Mouse (Mus musculus) gastrocnemius, adult 2 months (tissue): ENCODE measurements at regions not wholly inside any gene's neighbourhood (a gene's known extent, or its start where the extent isn't known, plus 50 kb on each side); places are given as distances from the start of the nearest gene placed in this dataset.

ENCODE experiments used
- DNase-seq: peaks from one replicate; pipeline ENCODE4 v3.0.0; 2022
- H3K27ac ChIP-seq: fragments of 200-600 bp; 2 replicates; pipeline ENCODE4 v1.8.1; 2022; ENCODE audit warnings: mild to moderate bottlenecking
- H3K4me3 ChIP-seq: fragments of 200-600 bp; 2 replicates; pipeline ENCODE4 v1.8.1; 2022; ENCODE audit warnings: mild to moderate bottlenecking, moderate library complexity
- CTCF ChIP-seq: fragments of 200-600 bp; IDR thresholded peaks from 2 replicates; pipeline ENCODE4 v1.8.1; 2022; ENCODE audit warnings: antibody characterized with exemption, mild to moderate bottlenecking, moderate library complexity
- intact Hi-C: fragments of 180-260 bp; cut with DNase I; formaldehyde crosslinking; loops from one replicate; pipeline ENCODE4 v1.15.1; 2025

DNA sequence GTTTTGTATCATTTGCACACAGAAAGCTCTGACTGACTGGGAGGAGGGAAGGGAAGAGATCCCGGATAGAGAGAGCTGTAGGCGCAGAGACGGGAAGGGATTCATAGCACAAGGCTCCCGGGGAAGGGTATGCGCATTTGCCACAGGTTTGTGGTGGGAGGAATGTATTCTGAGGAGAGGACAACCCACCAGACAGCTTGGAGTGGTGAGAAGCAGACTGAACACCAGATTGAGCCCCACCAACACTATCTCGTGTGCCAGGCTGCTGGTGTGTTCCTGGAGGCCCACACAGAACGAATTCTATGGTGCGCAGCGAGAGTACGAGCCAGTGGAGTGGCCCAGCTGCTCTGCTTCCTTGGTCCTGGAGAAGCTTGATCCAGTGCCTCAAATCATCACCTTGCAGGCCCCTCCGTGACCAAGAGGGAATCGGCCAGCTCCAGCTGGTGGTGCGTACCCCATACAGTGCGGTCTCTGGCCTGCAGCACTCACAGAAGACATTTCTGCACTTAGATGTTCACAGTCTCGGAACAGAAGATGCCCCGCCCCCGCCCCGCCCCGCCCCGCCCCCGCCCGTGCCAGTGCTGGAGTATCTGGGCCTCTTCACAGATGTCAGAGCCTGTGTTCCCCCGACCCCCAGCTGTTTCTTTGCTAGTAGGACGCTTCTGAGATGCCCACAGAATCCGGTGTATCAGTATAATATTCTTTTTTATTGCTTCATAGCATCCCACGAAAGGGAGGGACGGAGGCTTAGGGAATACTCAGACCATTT, 92.8 kb upstream of the Tmem189 start:
- intact Hi-C loops = no loop called here
- no peak overlapping the region for H3K27ac ChIP-seq
- no peak overlapping the region for H3K4me3 ChIP-seq
- DNase-seq = no peak
- no peak for TF ChIP-seq CTCF

DNA sequence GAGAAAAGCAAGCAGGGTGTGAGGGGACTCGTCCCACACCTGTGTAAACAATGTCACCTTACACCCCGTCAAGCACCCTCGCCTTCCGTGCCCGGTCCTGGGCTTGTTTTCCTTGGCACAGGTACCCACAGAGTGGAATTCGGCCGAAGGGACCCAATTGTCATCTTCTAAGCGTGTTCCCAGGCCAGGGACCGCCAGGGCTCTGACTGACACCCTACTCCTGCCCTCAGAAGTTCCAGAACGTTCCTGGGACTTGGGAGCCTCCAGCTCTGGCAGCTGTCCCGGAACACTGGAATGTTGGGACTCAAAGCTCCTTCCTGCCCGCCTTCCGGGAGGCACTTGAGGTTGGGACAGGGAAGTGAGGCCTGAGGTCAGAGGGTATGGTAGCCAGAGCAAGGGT, 91.9 kb upstream of the Tmem189 start:
- peak overlapping the region; percentile 70 for H3K27ac ChIP-seq
- peak; percentile 72 for DNase-seq
- H3K4me3 ChIP-seq = no peak overlapping the region
- intact Hi-C loops = no loop called here
- TF ChIP-seq CTCF = no peak

DNA sequence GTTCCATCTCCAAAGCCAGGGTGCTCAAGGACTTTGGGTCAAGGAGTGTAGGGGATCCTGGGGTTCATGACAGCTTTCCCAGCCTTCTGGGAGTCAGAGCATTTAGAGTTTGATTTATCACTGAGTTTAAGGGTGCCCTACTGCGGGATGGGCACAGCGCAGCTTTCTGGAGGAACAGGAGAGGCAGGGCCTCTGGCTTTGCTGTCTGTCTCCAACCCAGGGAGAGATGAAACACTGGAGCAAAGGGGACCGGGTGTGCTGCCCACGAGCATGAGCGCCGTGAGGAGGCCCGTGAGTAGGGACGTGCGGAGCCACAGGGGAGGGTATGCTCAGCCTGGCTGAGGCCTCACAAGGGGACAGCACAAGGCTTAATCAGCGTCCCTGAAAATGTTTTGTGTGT, 89.1 kb upstream of the Tmem189 start:
- intact Hi-C loops = loop anchor here (5.0 kb wide), 1 partner anchor 44 kb away; no protein-coding TSS in a partner anchor

DNA sequence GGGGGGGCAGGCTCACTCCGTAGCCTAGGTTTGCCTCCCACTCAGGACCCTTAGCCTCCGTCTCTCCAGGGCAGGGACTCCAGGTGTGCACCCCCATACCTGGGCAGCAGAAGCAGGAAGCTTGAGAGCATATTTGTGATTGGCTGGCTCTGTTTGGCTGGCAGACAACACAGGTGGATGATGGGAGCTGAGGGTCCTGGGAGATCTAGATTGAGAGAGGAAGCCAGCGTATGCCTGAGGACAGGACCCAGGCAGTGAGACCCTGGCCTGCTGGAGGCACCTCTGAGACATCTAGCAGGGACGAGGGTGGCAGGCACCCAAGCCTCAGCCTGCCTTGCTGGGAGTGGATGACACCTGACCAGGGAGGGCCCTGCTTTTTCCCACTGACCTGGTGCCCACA, 88.6 kb upstream of the Tmem189 start:
- peak; percentile 71 for DNase-seq
- H3K27ac ChIP-seq = peak overlapping the region; percentile 96
- intact Hi-C loops = loop anchor here (5.0 kb wide), 1 partner anchor 44 kb away; no protein-coding TSS in a partner anchor
- H3K4me3 ChIP-seq = peak overlapping the region; percentile 77
- no peak for TF ChIP-seq CTCF

More for the DNA sequence above, 89.1 kb upstream of the Tmem189 start:
- DNase-seq = no peak
- Histone ChIP-seq H3K4me3 (peak overlapping the region; percentile 77), H3K27ac (peak overlapping the region; percentile 96)
- no peak for TF ChIP-seq CTCF

DNA sequence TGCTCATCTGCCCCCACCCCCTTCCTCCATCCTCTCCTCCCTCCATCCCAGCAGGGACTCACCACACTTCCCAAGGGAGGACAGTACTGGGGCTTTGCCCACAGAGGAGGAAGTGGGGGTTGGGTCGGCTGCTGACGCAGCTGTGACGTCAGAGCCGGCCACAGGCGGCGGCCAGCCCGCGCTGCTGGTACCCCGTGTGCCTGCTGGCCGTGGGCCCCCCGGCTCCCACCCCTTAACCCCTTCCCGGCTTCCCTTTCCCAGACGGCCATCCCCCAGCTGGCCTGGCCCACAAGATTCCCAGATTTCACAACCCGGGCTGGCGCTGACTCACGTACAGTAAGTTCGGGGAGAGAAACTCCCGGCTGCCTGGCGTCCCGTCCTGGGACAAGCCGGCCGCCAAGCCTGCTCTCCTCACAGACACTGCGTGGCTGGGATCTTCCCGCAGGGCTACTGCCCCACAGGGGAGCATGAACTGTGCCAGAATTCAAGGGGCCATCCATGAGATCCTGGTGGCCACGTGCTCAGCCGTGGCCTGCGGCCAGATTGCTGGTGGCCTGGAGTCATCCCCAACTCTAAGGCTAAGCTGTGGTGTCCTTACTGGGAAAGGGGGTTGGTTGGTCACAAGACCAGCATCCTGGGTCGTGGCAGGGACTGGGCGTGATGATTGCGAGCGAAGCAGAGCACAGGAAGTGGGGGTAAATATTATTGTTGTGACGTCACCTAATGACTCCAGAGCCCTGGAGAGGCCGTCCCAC, 87.9 kb upstream of the Tmem189 start:
- peak overlapping the region; percentile 77 for H3K4me3 ChIP-seq
- intact Hi-C loops = loop anchor here (5.0 kb wide), 1 partner anchor 45 kb away; no protein-coding TSS in a partner anchor
- no peak for TF ChIP-seq CTCF
- peak; percentile 91 for DNase-seq
- peak overlapping the region; percentile 96 for H3K27ac ChIP-seq

GRCm38 (mm10) chr2:167776251-167777168, 86.9 kb upstream of the Tmem189 start:
- peak overlapping the region; percentile 96 for H3K27ac ChIP-seq
- DNase-seq = no peak
- peak overlapping the region; percentile 77; the same call in 1 of the 2 replicates for H3K4me3 ChIP-seq
- TF ChIP-seq CTCF = no peak
- intact Hi-C loops = loop anchor here (5.0 kb wide), 1 partner anchor 46 kb away; no protein-coding TSS in a partner anchor

DNA sequence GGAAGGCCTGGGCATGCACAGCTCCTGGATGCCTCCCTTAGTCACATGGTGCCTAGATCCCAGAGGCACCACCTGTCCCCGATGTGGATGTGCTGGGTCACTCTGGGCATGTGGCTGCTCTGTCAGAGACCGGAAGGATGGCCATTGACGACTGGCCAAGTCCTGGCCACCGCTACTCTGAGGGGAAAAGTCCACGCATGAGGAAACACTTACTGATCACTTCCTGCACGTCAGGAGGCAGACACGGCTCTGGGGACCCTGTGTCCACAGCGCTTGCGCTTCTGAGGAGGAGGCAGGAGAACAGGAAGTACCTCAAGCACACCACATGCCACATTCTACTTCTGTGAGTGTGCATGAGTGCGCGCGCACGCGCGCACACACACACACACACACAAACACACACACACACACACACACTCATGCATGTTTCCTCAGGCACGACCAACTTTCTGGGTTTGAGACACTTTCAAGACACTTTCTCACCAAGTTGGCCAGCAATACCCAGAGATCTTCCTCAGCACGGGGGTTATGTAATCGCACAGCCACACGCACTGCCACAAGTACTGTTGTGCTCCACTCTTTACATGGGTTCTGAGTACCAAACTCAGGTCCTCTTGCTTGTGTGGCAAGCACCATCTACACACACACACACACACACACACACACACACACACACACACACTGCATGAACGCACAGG, 85.7 kb upstream of the Tmem189 start:
- peak overlapping the region; percentile 79 for H3K27ac ChIP-seq
- peak; percentile 79 for DNase-seq
- TF ChIP-seq CTCF = no peak
- no peak overlapping the region for H3K4me3 ChIP-seq
- intact Hi-C loops = loop anchor here (5.0 kb wide), 1 partner anchor 47 kb away; no protein-coding TSS in a partner anchor

DNA sequence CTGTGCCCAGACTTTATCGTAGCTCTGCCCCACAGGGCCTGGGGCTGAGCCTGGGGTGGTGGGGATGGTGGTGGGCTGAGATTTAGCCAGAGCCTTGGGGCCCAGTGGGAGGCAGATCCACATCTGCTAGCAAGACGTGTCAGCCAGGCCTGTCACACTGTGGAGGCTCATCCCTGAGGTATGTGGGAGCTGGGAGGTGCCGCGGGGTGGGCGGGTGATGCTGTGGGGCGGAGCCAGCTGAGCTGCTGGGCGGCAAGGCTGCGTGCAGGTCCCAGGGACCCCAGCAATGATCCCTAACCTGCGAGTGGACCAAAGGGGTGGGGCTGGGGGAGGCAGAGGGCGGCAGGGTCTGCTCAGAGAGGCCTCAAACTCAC, 85.2 kb upstream of the Tmem189 start:
- intact Hi-C loops = loop anchor here (5.0 kb wide), 1 partner anchor 48 kb away; no protein-coding TSS in a partner anchor
- peak; percentile 73 for DNase-seq
- peak overlapping the region; percentile 79 for H3K27ac ChIP-seq
- TF ChIP-seq CTCF = no peak
- H3K4me3 ChIP-seq = no peak overlapping the region

- peak overlapping the region; percentile 79 for H3K27ac ChIP-seq
- peak; percentile 65 for DNase-seq
- H3K4me3 ChIP-seq = no peak overlapping the region
- TF ChIP-seq CTCF = no peak
- intact Hi-C loops = no loop called here
These were observed 84.7 kb upstream of the Tmem189 start for GRCm38 (mm10) chr2:167774166-167774805.

DNA sequence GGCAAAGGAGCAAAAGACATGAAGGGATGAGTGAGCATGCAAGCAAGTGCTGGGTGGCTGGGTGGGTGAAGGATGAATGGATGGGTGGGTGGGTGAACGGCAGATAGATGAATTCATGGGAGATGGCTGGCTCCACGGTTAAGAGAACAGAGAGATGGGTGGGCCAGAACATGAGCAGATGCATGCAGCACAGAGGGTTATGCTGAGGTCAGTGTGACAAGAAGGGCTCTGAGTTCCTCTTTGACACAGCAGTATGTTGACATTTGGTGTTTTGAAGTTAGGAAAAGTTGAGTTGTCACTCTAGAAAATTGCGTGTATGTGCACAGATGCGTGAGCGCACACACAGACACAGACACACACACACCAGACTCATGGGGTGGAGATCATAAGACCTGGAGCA, 83.2 kb upstream of the Tmem189 start:
- Histone ChIP-seq H3K4me3 (no peak overlapping the region), H3K27ac (peak overlapping the region; percentile 79)
- DNase-seq = no peak
- intact Hi-C loops = no loop called here
- TF ChIP-seq CTCF = no peak

- H3K4me3 ChIP-seq = no peak overlapping the region
- TF ChIP-seq CTCF = no peak
- peak overlapping the region; percentile 98 for H3K27ac ChIP-seq
- peak; percentile 65 for DNase-seq
- intact Hi-C loops = no loop called here
These were observed 78.3 kb upstream of the Tmem189 start for GRCm38 (mm10) chr2:167767962-167768361.
